In the genomic region with DNA sequence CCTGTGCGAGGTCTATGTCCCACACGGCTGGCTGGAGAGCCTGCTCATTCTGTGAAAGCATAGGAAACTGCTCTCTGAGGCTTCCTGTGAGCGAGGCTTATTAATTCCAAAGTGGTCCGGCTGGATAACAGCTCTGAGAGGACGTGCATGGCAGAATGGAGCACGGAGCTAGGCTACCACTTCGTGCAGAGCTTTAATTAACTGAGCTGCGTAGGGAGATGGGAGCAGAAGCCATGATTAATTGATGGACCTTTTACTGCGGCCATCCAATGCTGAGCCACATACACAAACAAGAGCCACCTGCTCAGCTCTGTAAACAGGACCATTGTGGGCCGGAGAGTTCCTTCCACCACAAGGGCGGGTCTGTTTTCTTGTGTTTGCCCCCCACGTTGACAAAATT, we compare ENCODE assay signal across 23 mouse cellular contexts. TPM values are rescaled to one million over a fixed set of nuclear protein-coding genes. Genes with fewer than 3 reads are reported as not detected.
DNase-seq lines count a peak whose midpoint lies in the region; ATAC-seq and TF ChIP-seq lines count a peak whose summit lies in the region.
"Had no signal": no experiment of that assay in that cellular context is flagged by ENCODE, and none has a peak within 500 bp of the region (broad histone marks: within the 10 kb centered on the region; RNA-seq: fewer than 3 reads in every experiment).

No protein-coding gene starts in this region.

- H3K27me3 ChIP-seq in hindbrain, embryonic 13.5 days, result no peaks in the 10 kb centered on the region
- H3K27me3 ChIP-seq in hindbrain, embryonic 11.5 days (ENCODE audit: control insufficient read depth, insufficient read depth, low read length), result no peaks in the 10 kb centered on the region
- H3K27me3 ChIP-seq in hindbrain, postnatal 0 days (ENCODE audit: insufficient read depth, low read length), result no peaks in the 10 kb centered on the region
- H3K27me3 ChIP-seq in midbrain, postnatal 0 days (ENCODE audit: insufficient read depth, low read length), result no peaks in the 10 kb centered on the region
- H3K27me3 ChIP-seq: liver, embryonic 13.5 days; megakaryocyte, embryonic 14.5 days had no signal

- H3K4me2 ChIP-seq in hindbrain, embryonic 13.5 days, result 0 out of 2 replicates have a peak overlapping the region, but pooled peaks have one; percentile 2
- no peak overlapping the region for H3K4me2 ChIP-seq in hindbrain, embryonic 11.5 days (replicated peaks; ENCODE audit: low read depth, low read length)
- H3K4me2 ChIP-seq in hindbrain, postnatal 0 days (ENCODE audit: low read depth, low read length), result no peak overlapping the region
- no peak overlapping the region for H3K4me2 ChIP-seq in midbrain, postnatal 0 days (ENCODE audit: low read depth, low read length, poor library complexity, severe bottlenecking)
- H3K4me2 ChIP-seq: liver, embryonic 13.5 days had no signal

- H3K9me3 ChIP-seq in hindbrain, embryonic 13.5 days, result no peaks in the 10 kb centered on the region
- no peaks in the 10 kb centered on the region for H3K9me3 ChIP-seq in hindbrain, embryonic 11.5 days (ENCODE audit: control insufficient read depth, low read length)
- no peaks in the 10 kb centered on the region for H3K9me3 ChIP-seq in hindbrain, postnatal 0 days (ENCODE audit: low read length)
- no peaks in the 10 kb centered on the region for H3K9me3 ChIP-seq in midbrain, postnatal 0 days (ENCODE audit: low read length)
- H3K9me3 ChIP-seq: forebrain, embryonic 10.5 days; heart, embryonic 10.5 days; liver, embryonic 13.5 days had no signal

- no peak overlapping the region for H3K4me3 ChIP-seq in hindbrain, embryonic 13.5 days
- H3K4me3 ChIP-seq in hindbrain, embryonic 11.5 days (ENCODE audit: low read depth, low read length), result no peak overlapping the region
- no peak overlapping the region for H3K4me3 ChIP-seq in hindbrain, postnatal 0 days (ENCODE audit: low read length)
- no peak overlapping the region for H3K4me3 ChIP-seq in midbrain, postnatal 0 days (ENCODE audit: low read depth, low read length)
- H3K4me3 ChIP-seq: forebrain, embryonic 10.5 days; gastrocnemius, adult 2 months; heart, embryonic 10.5 days; liver, embryonic 13.5 days; megakaryocyte, embryonic 14.5 days had no signal

- DNase-seq in hindbrain, embryonic 11.5 days (ENCODE audit: low spot score), result no peak
- DNase-seq in brain, embryonic 14.5 days (ENCODE audit: low read depth), result peak; percentile 74
- DNase-seq in hindbrain, postnatal 0 days (ENCODE audit: low spot score), result peak; percentile 63
- peak; percentile 70 for DNase-seq in midbrain, postnatal 0 days (ENCODE audit: low spot score)
- no peak for DNase-seq in cerebellum, adult 18-20 months
- no peak for DNase-seq in MN1 (ENCODE audit: low spot score)
- no peak for DNase-seq in lung, postnatal 36 days
- DNase-seq: adrenal gland, postnatal 25 days; cerebellum, adult 9-11 months; gastrocnemius, adult 2 months; kidney, postnatal 36 days; layer of hippocampus, adult 9-11 months; liver, embryonic 13.5 days; lung, adult 2 months; lung, postnatal 14 days; right cerebral cortex, postnatal 25 days; spleen, adult 18-20 months had no signal

- H3K4me1 ChIP-seq in hindbrain, embryonic 13.5 days (replicated peaks), result peaks cover 38% of the 10 kb centered on the region
- H3K4me1 ChIP-seq in hindbrain, embryonic 11.5 days (replicated peaks; ENCODE audit: control insufficient read depth, insufficient read depth, low read length), result no peaks in the 10 kb centered on the region; the same call in 1 of the 2 replicates
- H3K4me1 ChIP-seq in hindbrain, postnatal 0 days (ENCODE audit: insufficient read depth, low read length), result no peaks in the 10 kb centered on the region; the same call in 1 of the 2 replicates
- H3K4me1 ChIP-seq in midbrain, postnatal 0 days (ENCODE audit: insufficient read depth, low read length), result peaks cover 9% of the 10 kb centered on the region; the same call in 1 of the 2 replicates
- H3K4me1 ChIP-seq: liver, embryonic 13.5 days; megakaryocyte, embryonic 14.5 days had no signal

- H3K36me3 ChIP-seq in hindbrain, embryonic 13.5 days, result no peaks in the 10 kb centered on the region
- H3K36me3 ChIP-seq in hindbrain, embryonic 11.5 days (ENCODE audit: control insufficient read depth, insufficient read depth, low read length), result no peaks in the 10 kb centered on the region
- no peaks in the 10 kb centered on the region for H3K36me3 ChIP-seq in hindbrain, postnatal 0 days (ENCODE audit: insufficient read depth, low read length)
- no peaks in the 10 kb centered on the region for H3K36me3 ChIP-seq in midbrain, postnatal 0 days (ENCODE audit: insufficient read depth, low read length)
- H3K36me3 ChIP-seq: forebrain, embryonic 10.5 days; heart, embryonic 10.5 days; liver, embryonic 13.5 days had no signal

- H3K27ac ChIP-seq in hindbrain, embryonic 13.5 days, result peak overlapping the region; percentile 75
- H3K27ac ChIP-seq in hindbrain, embryonic 11.5 days (ENCODE audit: low read depth, low read length), result no peak overlapping the region
- H3K27ac ChIP-seq in hindbrain, postnatal 0 days, result no peak overlapping the region; the same call in 1 of the 2 replicates
- peak overlapping the region; percentile 26; the same call in 1 of the 2 replicates for H3K27ac ChIP-seq in midbrain, postnatal 0 days (ENCODE audit: low read depth, low read length)
- H3K27ac ChIP-seq: forebrain, embryonic 10.5 days; gastrocnemius, adult 2 months; heart, embryonic 10.5 days; liver, embryonic 13.5 days had no signal

- TF ChIP-seq CTCF in brain, embryonic 14.5 days (IDR thresholded peaks at IDR 0.05; ENCODE audit: borderline replicate concordance, extremely low read depth, insufficient read depth, insufficient read length), result no peak
- no peak for TF ChIP-seq CTCF in hindbrain, postnatal 0 days (IDR thresholded peaks at IDR 0.05; ENCODE audit: low read depth)
- TF ChIP-seq CTCF in midbrain, postnatal 0 days (IDR thresholded peaks at IDR 0.05), result no peak

- no peak overlapping the region for H3K9ac ChIP-seq in hindbrain, embryonic 13.5 days
- no peak overlapping the region for H3K9ac ChIP-seq in hindbrain, embryonic 11.5 days (ENCODE audit: low read depth, low read length)
- no peak overlapping the region for H3K9ac ChIP-seq in hindbrain, postnatal 0 days (replicated peaks; ENCODE audit: low read length)
- H3K9ac ChIP-seq in midbrain, postnatal 0 days (replicated peaks; ENCODE audit: low read length, poor library complexity, severe bottlenecking), result no peak overlapping the region
- H3K9ac ChIP-seq: liver, embryonic 13.5 days had no signal

- peak; percentile 50; the same call in 1 of the 2 replicates for ATAC-seq in hindbrain, embryonic 13.5 days (ENCODE audit: low FRiP score)
- no peak for ATAC-seq in hindbrain, embryonic 11.5 days (ENCODE audit: low FRiP score)
- ATAC-seq in hindbrain, postnatal 0 days, result peak; percentile 83
- ATAC-seq in midbrain, postnatal 0 days (ENCODE audit: low FRiP score), result no peak; the same call in 1 of the 2 replicates
- ATAC-seq: CD4-positive, CD25-positive, alpha-beta regulatory T cell, adult 4 months had no signal

- TF ChIP-seq POLR2A in brain, embryonic 14.5 days (IDR thresholded peaks at IDR 0.05; ENCODE audit: borderline replicate concordance, extremely low read depth, insufficient read depth, insufficient read length, poor library complexity, severe bottlenecking), result no peak

- 27% methylated on average over 12 of the region's 12 CpGs for WGBS in hindbrain, embryonic 13.5 days
- 62% methylated on average over 12 of the region's 12 CpGs for WGBS in hindbrain, embryonic 11.5 days
- 42% methylated on average over 12 of the region's 12 CpGs for WGBS in hindbrain, postnatal 0 days
- WGBS in midbrain, postnatal 0 days, result 41% methylated on average over 12 of the region's 12 CpGs

RNA-seq across cellular contexts. Expression of gene Rimbp2, which starts 50.2 kb away (rescaled TPM):
- 4.2 and 5.1 TPM in 2 replicates for polyA plus RNA-seq in hindbrain, embryonic 13.5 days (2015; fragmentation: Nextera tagmentation; extraction: Ambion mirVana)
- polyA plus RNA-seq in hindbrain, embryonic 11.5 days (2014; fragmentation: Nextera tagmentation; extraction: Ambion mirVana), result 1.2 and 1.4 TPM in 2 replicates
- polyA plus RNA-seq in brain, embryonic 14.5 days (2012; rRNA removed), result 20.9 and 32.0 TPM in 2 replicates
- 18.9 and 20.9 TPM in 2 replicates for total RNA-seq in hindbrain, postnatal 0 days (2014; rRNA removed)
- polyA plus RNA-seq in hindbrain, postnatal 0 days (2015; fragmentation: Nextera tagmentation; extraction: Ambion mirVana), result 4.5 and 4.6 TPM in 2 replicates
- 22.7 and 29.1 TPM in 2 replicates for total RNA-seq in midbrain, postnatal 0 days (2014; rRNA removed)
- 5.2 and 6.1 TPM in 2 replicates for polyA plus RNA-seq in midbrain, postnatal 0 days (2015; fragmentation: Nextera tagmentation; extraction: Ambion mirVana)
- polyA plus RNA-seq: liver, embryonic 13.5 days; thymus, postnatal 0 days had no signal

Comparison
In these comparisons a context has a peak if more than half of its experiments do, and no peak if none do; other contexts are left out.
1. ATAC-seq: peak in hindbrain, embryonic 13.5 days (single experiment) and hindbrain, postnatal 0 days (single experiment); none in hindbrain, embryonic 11.5 days (single experiment) and midbrain, postnatal 0 days (single experiment).
2. H3K27ac ChIP-seq: peak in hindbrain, embryonic 13.5 days (single experiment) and midbrain, postnatal 0 days (single experiment); none in hindbrain, embryonic 11.5 days (single experiment) and hindbrain, postnatal 0 days (single experiment).
3. DNase-seq: peak in brain, embryonic 14.5 days (single experiment), hindbrain, postnatal 0 days (single experiment) and midbrain, postnatal 0 days (single experiment); none in hindbrain, embryonic 11.5 days (single experiment), cerebellum, adult 18-20 months (0 of 2), MN1 (single experiment) and lung, postnatal 36 days (single experiment).